Mouse (Mus musculus) CH12.LX (cell line): ENCODE results near the gene Mapk6.

Experiments used
- CHD2 ChIP-seq: IDR thresholded peaks from 2 replicates; pipeline ENCODE4 v1.6.1; 2011; ENCODE audit warnings: low read length, improper control_type of control experiment
- CTCF ChIP-seq, 2 experiments: IDR thresholded peaks in 1 of 2; conservative IDR thresholded peaks in 1 of 2; 2 replicates each; pipeline ENCODE4 v1.5.1; 2011 to 2012; ENCODE audit warnings: low read depth in 2 of 2, low read length in 2 of 2, improper control_type of control experiment in 1 of 2, inconsistent platforms in 1 of 2, mild to moderate bottlenecking in 1 of 2, moderate library complexity in 1 of 2
- EP300 ChIP-seq: IDR thresholded peaks from 2 replicates; pipeline ENCODE4 v1.6.1; 2011; ENCODE audit warnings: low read length, improper control_type of control experiment
- HCFC1 ChIP-seq: IDR thresholded peaks from 2 replicates; pipeline ENCODE4 v1.6.1; 2012; ENCODE audit warnings: low read depth, mild to moderate bottlenecking, inconsistent platforms, low read length, improper control_type of control experiment
- MAX ChIP-seq: IDR thresholded peaks from 2 replicates; pipeline ENCODE4 v1.6.1; 2011; ENCODE audit warnings: low read length, improper control_type of control experiment
- MEF2A ChIP-seq: IDR thresholded peaks from 2 replicates; pipeline ENCODE4 v1.6.1; 2014; ENCODE audit warnings: low read depth, mild to moderate bottlenecking, inconsistent platforms, low read length, improper control_type of control experiment, borderline replicate concordance
- POLR2A ChIP-seq: IDR thresholded peaks from 2 replicates; pipeline ENCODE4 v1.6.1; 2011; ENCODE audit warnings: low read depth, mild to moderate bottlenecking, improper control_type of control experiment, low read length
- SMC3 ChIP-seq: IDR thresholded peaks from 2 replicates; pipeline ENCODE4 v1.6.1; 2011; ENCODE audit warnings: low read depth, low read length, improper control_type of control experiment
- TBP ChIP-seq: conservative IDR thresholded peaks from 2 replicates; pipeline ENCODE4 v1.6.1; 2011; ENCODE audit warnings: low read depth, low read length, improper control_type of control experiment
- UBTF ChIP-seq: IDR thresholded peaks from 2 replicates; pipeline ENCODE4 v1.6.1; 2012; ENCODE audit warnings: low read depth, mild to moderate bottlenecking, inconsistent platforms, low read length, improper control_type of control experiment, moderate library complexity
- ZMIZ1 ChIP-seq: IDR thresholded peaks from 2 replicates; pipeline ENCODE4 v1.6.1; 2012; ENCODE audit warnings: low read depth, mild to moderate bottlenecking, inconsistent platforms, low read length, improper control_type of control experiment

GRCm38 (mm10) chr9:75355783-75356182, 54.0 kb downstream of the Mapk6 start:
- TF ChIP-seq HCFC1: no peak
- TF ChIP-seq POLR2A: no peak
- TF ChIP-seq CTCF (conservative IDR thresholded peaks at IDR 0.05 in 1 of 2, IDR thresholded peaks at IDR 0.05 in 1 of 2; ENCODE audit: low read depth in 2 of 2, low read length in 2 of 2): no peak
- TF ChIP-seq MEF2A: no peak
- TF ChIP-seq CHD2: no peak
- no peak for TF ChIP-seq EP300
- no peak for TF ChIP-seq UBTF
- no peak for TF ChIP-seq SMC3
- no peak for TF ChIP-seq ZMIZ1
- no peak for TF ChIP-seq TBP
- no peak for TF ChIP-seq MAX
